Mouse (Mus musculus) liver, embryonic 15.5 days (tissue): ENCODE measurements around the gene Add3. TPM values are rescaled to one million over a fixed set of nuclear protein-coding genes. Genes with fewer than 3 reads are reported as not detected.
A peak's percentile ranks its signal among the peaks of the same experiment; 100 is the strongest.
"Not testable (repeated sequence)": the region's sequence is repeated elsewhere in the genome, so short reads cannot be mapped to it uniquely, and the experiment has no call there.

Experiments used
- ATAC-seq: fragments of 200-750 bp; cut with Nextera tagmentation; 2 replicates; pipeline ENCODE4 v1.8.0; 2017; ENCODE audit warnings: moderate number of reproducible peaks, mild to moderate bottlenecking, moderate library complexity; ENCODE audit not compliant: insufficient read depth
- H3K27ac ChIP-seq: fragments of 300-500 bp; sonication (generic); replicated peaks from 2 replicates; pipeline ENCODE4 v1.5.1; 2015; ENCODE audit warnings: mild to moderate bottlenecking, inconsistent platforms
- H3K27me3 ChIP-seq: fragments of 300-500 bp; sonication (generic); 2 replicates; pipeline ENCODE4 v1.6.1; 2015; ENCODE audit warnings: mild to moderate bottlenecking, inconsistent platforms
- H3K36me3 ChIP-seq: fragments of 300-500 bp; sonication (generic); replicated peaks from 2 replicates; pipeline ENCODE4 v1.6.1; 2015; ENCODE audit warnings: moderate library complexity, mild to moderate bottlenecking, inconsistent platforms
- H3K4me1 ChIP-seq: fragments of 300-500 bp; sonication (generic); replicated peaks from 2 replicates; pipeline ENCODE4 v1.6.1; 2015; ENCODE audit warnings: inconsistent platforms
- H3K4me2 ChIP-seq: fragments of 300-500 bp; sonication (generic); 2 replicates; pipeline ENCODE4 v1.6.1; 2015; ENCODE audit warnings: moderate library complexity, mild to moderate bottlenecking, inconsistent platforms
- H3K4me3 ChIP-seq: fragments of 300-500 bp; sonication (generic); replicated peaks from 2 replicates; pipeline ENCODE4 v1.5.1; 2015; ENCODE audit warnings: mild to moderate bottlenecking, inconsistent platforms
- H3K9ac ChIP-seq: fragments of 300-500 bp; sonication (generic); 2 replicates; pipeline ENCODE4 v1.6.1; 2015; ENCODE audit warnings: moderate library complexity, mild to moderate bottlenecking, inconsistent platforms
- H3K9me3 ChIP-seq: fragments of 300-500 bp; sonication (generic); replicated peaks from 2 replicates; pipeline ENCODE4 v1.6.1; 2016; ENCODE audit warnings: inconsistent platforms
- WGBS: fragments of 180-500 bp; shearing (Covaris S2); methylation state at CpG from one replicate; pipeline ENCODE4 v1.1.7; 2015; ENCODE audit warnings: mixed read lengths; ENCODE audit not compliant: insufficient replicate concordance; 5-methylcytosine and 5-hydroxymethylcytosine counted together
- polyA plus RNA-seq: library from polyadenylated mRNA; unstranded; fragments of >200 nt; fragmentation: Nextera tagmentation; extraction: Ambion mirVana; gene quantifications from 2 replicates; pipeline ENCODE4 v1.2.1, GENCODE M21; 2015

Add3 gene
- polyA plus RNA-seq, 1 experiment from 2014 or later: 26.2 TPM

- H3K36me3 ChIP-seq: peaks cover 15% of the 10 kb centered on the region; the same call in 1 of the 2 replicates
- no peak for ATAC-seq
- H3K4me1 ChIP-seq: peaks cover 11% of the 10 kb centered on the region
- no peak overlapping the region for H3K9ac ChIP-seq
- H3K4me3 ChIP-seq: no peak overlapping the region
- H3K27ac ChIP-seq: no peak overlapping the region
- H3K4me2 ChIP-seq: no peak overlapping the region
- H3K9me3 ChIP-seq: no peaks in the 10 kb centered on the region
- 86% methylated on average over 3 of the region's 3 CpGs for WGBS
- no peaks in the 10 kb centered on the region for H3K27me3 ChIP-seq
These were observed 80.9 kb downstream of the Add3 start for GRCm38 (mm10) chr19:53221186-53221585.

- H3K9me3 ChIP-seq, H3K27ac ChIP-seq, H3K4me3 ChIP-seq, H3K4me2 ChIP-seq, H3K27me3 ChIP-seq, H3K9ac ChIP-seq: not testable (repeated sequence)
- Histone ChIP-seq H3K36me3 (peaks cover 23% of the 10 kb centered on the region), H3K4me1 (peaks cover 11% of the 10 kb centered on the region)
- ATAC-seq: peak; percentile 49; the same call in 1 of the 2 replicates
- WGBS: 25% methylated on average over 2 of the region's 2 CpGs
These were observed 85.2 kb downstream of the Add3 start for GRCm38 (mm10) chr19:53225249-53226070.

- H3K9me3 ChIP-seq: no peaks in the 10 kb centered on the region
- no peaks in the 10 kb centered on the region for H3K27me3 ChIP-seq
- H3K4me2 ChIP-seq: no peak overlapping the region
- H3K27ac ChIP-seq: no peak overlapping the region
- H3K4me3 ChIP-seq: no peak overlapping the region
- WGBS: 87% methylated on average over 13 of the region's 13 CpGs
- H3K4me1 ChIP-seq: peaks cover 11% of the 10 kb centered on the region
- peaks cover 31% of the 10 kb centered on the region for H3K36me3 ChIP-seq
- no peak for ATAC-seq
- no peak overlapping the region for H3K9ac ChIP-seq
These were observed 86.4 kb downstream of the Add3 start for GRCm38 (mm10) chr19:53226651-53227050.

- H3K27ac ChIP-seq: no peak overlapping the region
- no peak overlapping the region for H3K4me2 ChIP-seq
- H3K4me1 ChIP-seq: peaks cover 11% of the 10 kb centered on the region
- no peak overlapping the region for H3K9ac ChIP-seq
- no peak for ATAC-seq
- H3K4me3 ChIP-seq: no peak overlapping the region
- H3K27me3 ChIP-seq: no peaks in the 10 kb centered on the region
- H3K36me3 ChIP-seq: peaks cover 40% of the 10 kb centered on the region
- 79% methylated on average over 7 of the region's 7 CpGs for WGBS
- no peaks in the 10 kb centered on the region for H3K9me3 ChIP-seq
These were observed 88.0 kb downstream of the Add3 start for GRCm38 (mm10) chr19:53228064-53228794.

- Histone ChIP-seq H3K9ac (no peak overlapping the region), H3K4me1 (no peaks in the 10 kb centered on the region), H3K27ac (no peak overlapping the region), H3K4me3 (no peak overlapping the region), H3K36me3 (peaks cover 65% of the 10 kb centered on the region), H3K9me3 (no peaks in the 10 kb centered on the region), H3K27me3 (no peaks in the 10 kb centered on the region), H3K4me2 (no peak overlapping the region)
- 74% methylated on average over 11 of the region's 11 CpGs for WGBS
- no peak for ATAC-seq
These were observed 90.9 kb downstream of the Add3 start for GRCm38 (mm10) chr19:53230942-53231815.

GRCm38 (mm10) chr19:53233586-53233985 lies 93.3 kb downstream of the Add3 start:
- Histone ChIP-seq H3K9ac (no peak overlapping the region), H3K36me3 (peaks cover 66% of the 10 kb centered on the region), H3K27ac (no peak overlapping the region), H3K27me3 (no peaks in the 10 kb centered on the region), H3K4me2 (no peak overlapping the region), H3K4me3 (no peak overlapping the region), H3K9me3 (no peaks in the 10 kb centered on the region), H3K4me1 (no peaks in the 10 kb centered on the region)
- no peak for ATAC-seq
- 79% methylated on average over 7 of the region's 7 CpGs for WGBS

GRCm38 (mm10) chr19:53241806-53242205 lies 101.6 kb downstream of the Add3 start:
- Histone ChIP-seq H3K27me3 (no peaks in the 10 kb centered on the region), H3K9me3 (no peaks in the 10 kb centered on the region), H3K4me2 (no peak overlapping the region), H3K27ac (no peak overlapping the region), H3K4me1 (no peaks in the 10 kb centered on the region; the same call in 1 of the 2 replicates), H3K4me3 (no peak overlapping the region), H3K9ac (no peak overlapping the region), H3K36me3 (peaks cover 74% of the 10 kb centered on the region)
- 76% methylated on average over 6 of the region's 6 CpGs for WGBS
- ATAC-seq: no peak

- H3K36me3 ChIP-seq: peaks cover 63% of the 10 kb centered on the region
- WGBS: 80% methylated on average over 10 of the region's 10 CpGs
These were observed 103.7 kb downstream of the Add3 start for GRCm38 (mm10) chr19:53243956-53244355.

GRCm38 (mm10) chr19:53247558-53247957 lies 107.3 kb downstream of the Add3 start:
- H3K27ac ChIP-seq: peak overlapping the region; percentile 68
- peaks cover 45% of the 10 kb centered on the region for H3K36me3 ChIP-seq
- 0 out of 2 replicates have a peak overlapping the region, but pooled peaks have one; percentile 26 for H3K9ac ChIP-seq
- H3K9me3 ChIP-seq: no peaks in the 10 kb centered on the region
- ATAC-seq: peak; percentile 88
- H3K4me3 ChIP-seq: no peak overlapping the region
- WGBS: 58% methylated on average over 2 of the region's 2 CpGs
- H3K4me2 ChIP-seq: peak overlapping the region; percentile 43
- H3K4me1 ChIP-seq: peaks cover 38% of the 10 kb centered on the region
- no peaks in the 10 kb centered on the region for H3K27me3 ChIP-seq

More at GRCm38 (mm10) chr19:53243956-53244355, 103.7 kb downstream of the Add3 start:
- H3K4me2 ChIP-seq: no peak overlapping the region
- peaks cover 19% of the 10 kb centered on the region for H3K4me1 ChIP-seq
- H3K27me3 ChIP-seq: no peaks in the 10 kb centered on the region
- no peak overlapping the region for H3K9ac ChIP-seq
- no peak overlapping the region for H3K4me3 ChIP-seq
- no peak overlapping the region for H3K27ac ChIP-seq
- ATAC-seq: no peak
- no peaks in the 10 kb centered on the region for H3K9me3 ChIP-seq

- peak overlapping the region; percentile 68 for H3K27ac ChIP-seq
- ATAC-seq: peak; percentile 74
- no peak overlapping the region for H3K4me3 ChIP-seq
- H3K9me3 ChIP-seq: no peaks in the 10 kb centered on the region
- peak overlapping the region; percentile 43 for H3K4me2 ChIP-seq
- no peaks in the 10 kb centered on the region for H3K27me3 ChIP-seq
- H3K4me1 ChIP-seq: peaks cover 41% of the 10 kb centered on the region
- H3K9ac ChIP-seq: 0 out of 2 replicates have a peak overlapping the region, but pooled peaks have one; percentile 26
- WGBS: 17% methylated on average over 11 of the region's 11 CpGs
- peaks cover 40% of the 10 kb centered on the region for H3K36me3 ChIP-seq
These were observed 107.8 kb downstream of the Add3 start for GRCm38 (mm10) chr19:53248023-53248494.
